Mouse (Mus musculus): ENCODE measurements at regions not wholly inside any gene's neighbourhood (a gene's known extent, or its start where the extent isn't known, plus 50 kb on each side); places are given as distances from the start of the nearest gene placed in this dataset.
"Not testable (repeated sequence)": the region's sequence is repeated elsewhere in the genome, so short reads cannot be mapped to it uniquely, and the experiment has no call there.

- Histone ChIP-seq H3K4me3 (no peak overlapping the region), H3K4me1 (replicated peaks) (peaks cover 3% of the 10 kb centered on the region; the same call in 1 of the 2 replicates), H3K27me3 (ENCODE audit: insufficient read depth, poor library complexity, severe bottlenecking) (no peaks in the 10 kb centered on the region), H3K9me3 (no peaks in the 10 kb centered on the region), H3K36me3 (no peaks in the 10 kb centered on the region), H3K27ac (no peak overlapping the region)
- no peak for DNase-seq (ENCODE audit: low spot score)
- 62% methylated on average over 10 of the region's 10 CpGs for WGBS
Observed at GRCm38 (mm10) chr15:8816501-8817368, 106.2 kb upstream of the Slc1a3 start.

GRCm38 (mm10) chr15:8815958-8816357 lies 105.4 kb upstream of the Slc1a3 start:
- Histone ChIP-seq H3K9me3 (no peaks in the 10 kb centered on the region), H3K4me3 (no peak overlapping the region), H3K4me1 (replicated peaks) (peaks cover 3% of the 10 kb centered on the region; the same call in 1 of the 2 replicates), H3K36me3 (no peaks in the 10 kb centered on the region), H3K27ac (no peak overlapping the region), H3K27me3 (ENCODE audit: insufficient read depth, poor library complexity, severe bottlenecking) (no peaks in the 10 kb centered on the region)
- no peak for DNase-seq (ENCODE audit: low spot score)
- 71% methylated on average over 2 of the region's 2 CpGs for WGBS

DNA sequence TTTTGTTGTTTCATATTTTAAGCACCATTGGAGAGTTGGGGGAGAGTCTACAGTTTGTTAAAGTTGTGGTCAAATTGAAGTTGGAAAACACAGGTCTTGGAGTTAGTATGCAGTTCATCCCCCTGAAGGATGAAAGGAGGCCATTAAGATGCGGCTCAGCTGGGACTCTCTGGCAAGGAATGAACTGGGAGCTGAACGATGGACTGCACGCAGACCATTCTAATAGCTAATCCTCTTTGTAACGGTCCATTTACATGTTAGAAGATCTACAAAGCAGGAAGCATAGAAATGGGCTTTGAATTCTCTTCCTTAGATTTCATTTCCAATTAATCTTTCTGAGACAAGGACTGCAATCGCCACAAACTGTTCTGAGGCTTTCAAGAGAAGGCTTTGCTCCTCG lies 104.7 kb upstream of the Slc1a3 start:
- Histone ChIP-seq H3K9me3 (no peaks in the 10 kb centered on the region), H3K4me3 (no peak overlapping the region), H3K27ac (no peak overlapping the region), H3K36me3 (no peaks in the 10 kb centered on the region), H3K4me1 (replicated peaks) (peaks cover 3% of the 10 kb centered on the region; the same call in 1 of the 2 replicates), H3K27me3 (ENCODE audit: insufficient read depth, poor library complexity, severe bottlenecking) (no peaks in the 10 kb centered on the region)
- 61% methylated on average over 6 of the region's 6 CpGs for WGBS
- DNase-seq (ENCODE audit: low spot score) = no peak

DNA sequence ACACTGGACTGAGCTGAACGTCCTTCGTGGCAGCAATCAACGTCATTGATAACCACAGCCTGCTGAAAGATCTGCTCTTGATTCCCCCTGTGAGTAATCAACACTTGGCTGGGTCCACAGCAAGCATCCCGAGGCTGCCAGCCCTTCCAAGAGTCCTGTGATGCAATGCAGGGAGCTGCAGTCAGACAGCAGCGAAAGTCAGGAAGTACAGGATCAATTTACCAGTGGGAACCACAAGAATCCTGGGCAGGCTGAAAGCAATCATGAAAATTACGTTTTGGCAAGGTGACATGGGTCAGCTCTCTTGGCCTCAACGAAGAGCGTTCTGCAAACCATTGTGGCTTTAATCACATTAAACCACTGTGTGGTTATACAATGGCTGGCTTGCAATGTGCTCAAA lies 95.8 kb upstream of the Slc1a3 start:
- no peak overlapping the region for H3K4me3 ChIP-seq
- WGBS = 63% methylated on average over 8 of the region's 8 CpGs
- H3K9me3 ChIP-seq = no peaks in the 10 kb centered on the region
- DNase-seq (ENCODE audit: low spot score) = peak; percentile 40
- no peaks in the 10 kb centered on the region for H3K4me1 ChIP-seq (replicated peaks)
- no peak overlapping the region for H3K27ac ChIP-seq
- no peaks in the 10 kb centered on the region for H3K27me3 ChIP-seq (ENCODE audit: insufficient read depth, poor library complexity, severe bottlenecking)
- H3K36me3 ChIP-seq = no peaks in the 10 kb centered on the region

DNA sequence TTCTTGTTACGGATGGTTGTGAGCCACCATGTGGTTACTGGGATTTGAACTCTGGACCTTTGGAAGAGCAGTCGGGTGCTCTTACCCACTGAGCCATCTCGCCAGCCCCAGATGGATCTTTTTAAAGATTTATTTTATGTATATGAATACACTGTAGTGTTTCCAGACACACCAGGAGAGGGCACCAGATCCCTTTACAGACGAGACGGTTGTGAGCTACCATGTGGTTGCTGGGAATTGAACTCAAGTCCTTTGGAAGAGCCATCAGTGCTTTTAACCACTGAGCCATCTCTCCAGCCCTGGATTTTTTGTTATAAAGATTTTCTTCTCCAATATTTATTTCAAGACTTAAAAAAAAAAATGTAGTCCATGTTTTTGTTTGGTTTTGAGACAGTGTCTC lies 95.0 kb upstream of the Slc1a3 start:
- H3K4me3 ChIP-seq; H3K36me3 ChIP-seq; H3K27me3 ChIP-seq (ENCODE audit: insufficient read depth, poor library complexity, severe bottlenecking); H3K27ac ChIP-seq; DNase-seq (ENCODE audit: low spot score); H3K4me1 ChIP-seq (replicated peaks); H3K9me3 ChIP-seq: not testable (repeated sequence)
- 94% methylated on average over 5 of the region's 5 CpGs for WGBS

DNA sequence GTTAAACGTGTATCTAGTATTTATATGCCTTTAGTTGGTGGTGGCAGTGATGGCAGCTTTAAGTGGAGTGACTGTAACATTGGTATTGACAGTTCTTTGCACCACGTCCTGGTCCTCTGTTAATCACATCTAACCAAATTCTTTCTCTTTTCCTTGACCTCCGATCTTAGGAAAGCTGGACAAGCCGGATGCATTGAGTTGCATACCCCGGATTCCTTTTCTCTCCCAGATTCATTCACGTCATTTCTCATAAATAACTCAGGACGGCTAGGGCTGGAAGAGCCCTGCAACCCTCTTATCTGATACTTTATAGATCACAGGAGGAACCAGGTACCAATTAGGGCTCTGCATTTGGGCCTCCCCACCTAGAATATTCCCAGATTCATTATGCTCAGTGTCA lies 91.5 kb upstream of the Slc1a3 start:
- Histone ChIP-seq H3K27ac (no peak overlapping the region), H3K4me3 (no peak overlapping the region), H3K36me3 (no peaks in the 10 kb centered on the region), H3K4me1 (replicated peaks) (no peaks in the 10 kb centered on the region), H3K9me3 (no peaks in the 10 kb centered on the region), H3K27me3 (ENCODE audit: insufficient read depth, poor library complexity, severe bottlenecking) (no peaks in the 10 kb centered on the region)
- WGBS = 71% methylated on average over 7 of the region's 7 CpGs
- DNase-seq (ENCODE audit: low spot score) = no peak

GRCm38 (mm10) chr15:8797015-8797414 lies 86.5 kb upstream of the Slc1a3 start:
- Histone ChIP-seq H3K4me1 (replicated peaks) (no peaks in the 10 kb centered on the region), H3K36me3 (no peaks in the 10 kb centered on the region), H3K9me3 (no peaks in the 10 kb centered on the region), H3K4me3 (no peak overlapping the region), H3K27ac (no peak overlapping the region), H3K27me3 (ENCODE audit: insufficient read depth, poor library complexity, severe bottlenecking) (no peaks in the 10 kb centered on the region)
- no peak for DNase-seq (ENCODE audit: low spot score)
- 94% methylated on average over 1 of the region's 1 CpGs for whole genome bisulfite sequencing

- WGBS = 80% methylated on average over 2 of the region's 2 CpGs
Observed at GRCm38 (mm10) chr15:8792106-8792505, 81.5 kb upstream of the Slc1a3 start.

DNA sequence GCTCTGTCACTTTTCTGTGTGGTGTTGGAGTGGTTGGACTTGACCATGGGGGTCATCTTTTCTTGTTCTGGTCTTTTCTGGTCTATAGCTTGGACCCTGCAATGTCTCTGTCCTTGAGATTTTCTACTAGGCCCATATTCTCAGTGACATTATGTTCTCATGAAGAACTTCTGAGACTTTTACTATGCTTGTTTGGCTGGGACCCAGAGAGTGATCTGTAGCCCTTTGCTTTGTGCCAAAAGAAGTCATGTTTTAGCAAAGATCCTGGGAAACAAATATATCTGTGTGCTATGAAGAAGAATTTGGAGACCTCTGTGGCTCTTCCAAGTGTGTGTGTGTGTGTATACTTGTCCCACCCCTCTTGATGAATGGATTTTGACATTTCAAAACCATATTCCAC lies 79.4 kb upstream of the Slc1a3 start:
- Histone ChIP-seq H3K27me3 (ENCODE audit: insufficient read depth, poor library complexity, severe bottlenecking) (no peaks in the 10 kb centered on the region), H3K27ac (no peak overlapping the region), H3K4me1 (replicated peaks) (no peaks in the 10 kb centered on the region), H3K36me3 (no peaks in the 10 kb centered on the region), H3K4me3 (no peak overlapping the region), H3K9me3 (no peaks in the 10 kb centered on the region)
- no peak for DNase-seq (ENCODE audit: low spot score)

More at GRCm38 (mm10) chr15:8792106-8792505, 81.5 kb upstream of the Slc1a3 start:
- no peaks in the 10 kb centered on the region for H3K4me1 ChIP-seq (replicated peaks)
- no peak for DNase-seq (ENCODE audit: low spot score)
- no peaks in the 10 kb centered on the region for H3K27me3 ChIP-seq (ENCODE audit: insufficient read depth, poor library complexity, severe bottlenecking)
- no peaks in the 10 kb centered on the region for H3K9me3 ChIP-seq
- H3K27ac ChIP-seq = no peak overlapping the region
- H3K4me3 ChIP-seq = no peak overlapping the region
- H3K36me3 ChIP-seq = no peaks in the 10 kb centered on the region

DNA sequence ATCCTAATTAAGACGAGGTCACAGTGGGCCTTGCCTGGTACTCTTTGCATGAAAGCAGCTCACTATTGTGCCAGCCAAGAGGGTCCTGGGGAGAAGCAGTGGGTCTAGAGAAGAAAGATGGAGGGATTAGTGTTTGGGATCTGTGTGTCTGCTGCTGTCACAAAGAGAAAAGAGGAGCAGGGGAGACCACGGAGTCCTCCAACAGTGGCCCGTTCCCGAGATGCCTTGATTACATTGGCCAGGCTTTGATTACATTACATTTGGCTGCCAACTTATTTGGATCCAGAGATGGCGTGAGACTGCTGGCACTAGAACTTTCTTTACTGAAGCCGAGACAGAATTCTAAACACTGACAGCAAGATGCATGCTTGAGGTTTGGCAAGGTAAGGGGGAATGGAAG lies 78.4 kb upstream of the Slc1a3 start:
- Histone ChIP-seq H3K27me3 (ENCODE audit: insufficient read depth, poor library complexity, severe bottlenecking) (no peaks in the 10 kb centered on the region), H3K27ac (no peak overlapping the region), H3K9me3 (no peaks in the 10 kb centered on the region), H3K4me1 (replicated peaks) (no peaks in the 10 kb centered on the region), H3K4me3 (no peak overlapping the region), H3K36me3 (no peaks in the 10 kb centered on the region)
- 77% methylated on average over 6 of the region's 6 CpGs for WGBS
- no peak for DNase-seq (ENCODE audit: low spot score)

DNA sequence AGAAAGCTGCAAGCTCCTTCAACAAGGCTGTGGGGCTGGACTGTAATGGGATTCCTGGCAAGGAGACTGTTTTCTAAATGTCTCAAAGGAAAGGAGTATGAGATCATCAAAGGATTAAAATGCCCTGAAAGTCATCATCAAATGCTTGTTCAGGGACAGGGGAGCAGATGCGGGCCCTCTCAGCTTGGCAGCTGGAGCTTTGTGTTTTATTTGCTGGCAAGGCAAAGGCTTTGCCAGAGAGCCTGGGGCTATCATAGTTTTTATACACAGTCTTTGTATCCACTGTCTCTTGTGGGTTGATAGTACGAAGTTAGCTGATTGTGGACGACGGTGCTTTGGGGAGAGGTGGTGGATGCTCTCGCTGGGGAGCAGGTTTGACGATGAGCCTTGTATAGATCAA lies 75.0 kb upstream of the Slc1a3 start:
- Histone ChIP-seq H3K9me3 (no peaks in the 10 kb centered on the region), H3K36me3 (no peaks in the 10 kb centered on the region), H3K4me1 (replicated peaks) (peaks cover 13% of the 10 kb centered on the region), H3K4me3 (no peak overlapping the region), H3K27me3 (ENCODE audit: insufficient read depth, poor library complexity, severe bottlenecking) (no peaks in the 10 kb centered on the region), H3K27ac (no peak overlapping the region)
- no peak for DNase-seq (ENCODE audit: low spot score)
- 87% methylated on average over 6 of the region's 6 CpGs for WGBS

DNA sequence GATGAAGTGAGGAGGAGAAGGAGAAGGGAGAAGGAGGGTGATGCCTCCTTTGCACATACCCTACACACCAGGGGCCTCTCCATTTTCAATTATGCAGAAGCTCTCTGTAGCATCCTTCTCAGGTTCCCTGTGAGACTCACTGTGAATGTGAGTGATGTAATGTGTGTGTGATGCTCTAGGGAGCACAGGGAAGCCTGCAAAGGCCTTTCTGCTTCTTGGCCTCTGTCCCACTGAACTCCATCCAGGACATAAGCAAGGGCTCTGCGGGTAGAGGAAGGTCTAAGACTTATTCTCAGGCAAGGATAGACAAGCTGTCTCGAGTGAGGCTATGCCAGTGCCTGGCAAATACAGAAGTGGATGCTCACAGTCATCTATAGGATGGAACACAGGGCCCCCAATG lies 73.0 kb upstream of the Slc1a3 start:
- Histone ChIP-seq H3K27me3 (ENCODE audit: insufficient read depth, poor library complexity, severe bottlenecking) (no peaks in the 10 kb centered on the region), H3K4me1 (replicated peaks) (peaks cover 19% of the 10 kb centered on the region), H3K4me3 (no peak overlapping the region), H3K9me3 (no peaks in the 10 kb centered on the region), H3K27ac (peak overlapping the region; percentile 16; the same call in 1 of the 2 replicates), H3K36me3 (no peaks in the 10 kb centered on the region)
- WGBS = 84% methylated on average over 2 of the region's 2 CpGs
- DNase-seq (ENCODE audit: low spot score) = no peak

DNA sequence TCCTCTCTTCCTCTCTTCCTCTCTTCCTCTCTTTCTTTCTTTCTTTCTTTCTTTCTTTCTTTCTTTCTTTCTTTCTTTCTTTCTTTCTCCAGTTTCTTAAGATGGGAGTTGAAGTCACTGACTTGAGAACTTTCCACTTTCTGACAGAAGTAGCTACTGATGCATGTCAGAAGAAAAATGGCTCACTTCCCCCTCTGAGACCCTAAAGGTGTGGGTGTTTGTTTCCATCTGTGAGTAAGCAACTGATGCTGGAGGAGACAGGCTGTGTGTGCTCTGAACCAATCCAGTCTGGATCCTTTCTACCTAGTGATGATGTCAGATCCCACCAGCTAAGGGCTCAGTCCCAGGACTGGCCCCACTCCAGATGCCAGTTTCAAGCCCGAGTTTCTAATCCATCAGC lies 72.5 kb upstream of the Slc1a3 start:
- Histone ChIP-seq H3K4me1 (replicated peaks) (peaks cover 19% of the 10 kb centered on the region), H3K27me3 (ENCODE audit: insufficient read depth, poor library complexity, severe bottlenecking) (no peaks in the 10 kb centered on the region), H3K9me3 (no peaks in the 10 kb centered on the region), H3K4me3 (no peak overlapping the region), H3K27ac (peak overlapping the region; percentile 16; the same call in 1 of the 2 replicates), H3K36me3 (no peaks in the 10 kb centered on the region)
- 66% methylated on average over 1 of the region's 1 CpGs for WGBS
- no peak for DNase-seq (ENCODE audit: low spot score)

- no peak for DNase-seq (ENCODE audit: low spot score)
- peak overlapping the region; percentile 83 for H3K27ac ChIP-seq
Observed at GRCm38 (mm10) chr15:8782131-8782507, 71.6 kb upstream of the Slc1a3 start.

More at GRCm38 (mm10) chr15:8782131-8782507, 71.6 kb upstream of the Slc1a3 start:
- 67% methylated on average over 10 of the region's 10 CpGs for WGBS
- H3K4me1 ChIP-seq (replicated peaks) = peaks cover 19% of the 10 kb centered on the region
- no peak overlapping the region for H3K4me3 ChIP-seq
- H3K27me3 ChIP-seq (ENCODE audit: insufficient read depth, poor library complexity, severe bottlenecking) = no peaks in the 10 kb centered on the region
- H3K9me3 ChIP-seq = no peaks in the 10 kb centered on the region
- no peaks in the 10 kb centered on the region for H3K36me3 ChIP-seq
